Mouse (Mus musculus): ENCODE measurements around the gene Mphosph9.
"Not testable (repeated sequence)": the region's sequence is repeated elsewhere in the genome, so short reads cannot be mapped to it uniquely, and the experiment has no call there.

The Mphosph9 gene

DNA sequence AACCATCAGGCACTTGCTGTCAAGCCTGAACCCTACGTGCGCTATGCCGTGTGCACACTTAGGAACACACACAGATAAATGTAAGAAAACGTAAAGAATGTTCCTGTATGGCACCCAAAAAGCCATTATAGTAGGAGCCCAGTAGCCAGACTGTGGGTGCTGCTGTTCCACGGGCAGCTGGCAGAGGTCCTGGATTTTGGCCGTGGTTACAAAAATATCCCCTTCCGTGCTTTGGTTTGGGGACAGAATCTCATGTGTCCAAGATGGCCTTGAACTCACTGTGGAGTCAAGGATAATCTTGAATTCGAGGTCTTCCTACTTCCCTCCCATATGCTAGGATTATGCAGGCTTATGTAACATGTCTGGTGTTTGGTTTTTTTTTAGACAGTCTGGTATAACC lies 15.1 kb upstream of the Mphosph9 start:
- DNase-seq (ENCODE audit: low spot score in 2 of 2) = no peak

GRCm38 (mm10) chr5:124341753-124342339 lies 14.1 kb upstream of the Mphosph9 start:
- DNase-seq (ENCODE audit: low spot score in 2 of 2) = not testable (repeated sequence)

GRCm38 (mm10) chr5:124338791-124339190 lies 11.0 kb upstream of the Mphosph9 start:
- no peak for DNase-seq (ENCODE audit: low spot score in 2 of 2)

- no peak for DNase-seq (ENCODE audit: low spot score in 2 of 2)
These were observed 10.1 kb upstream of the Mphosph9 start for GRCm38 (mm10) chr5:124337909-124338308.

DNA sequence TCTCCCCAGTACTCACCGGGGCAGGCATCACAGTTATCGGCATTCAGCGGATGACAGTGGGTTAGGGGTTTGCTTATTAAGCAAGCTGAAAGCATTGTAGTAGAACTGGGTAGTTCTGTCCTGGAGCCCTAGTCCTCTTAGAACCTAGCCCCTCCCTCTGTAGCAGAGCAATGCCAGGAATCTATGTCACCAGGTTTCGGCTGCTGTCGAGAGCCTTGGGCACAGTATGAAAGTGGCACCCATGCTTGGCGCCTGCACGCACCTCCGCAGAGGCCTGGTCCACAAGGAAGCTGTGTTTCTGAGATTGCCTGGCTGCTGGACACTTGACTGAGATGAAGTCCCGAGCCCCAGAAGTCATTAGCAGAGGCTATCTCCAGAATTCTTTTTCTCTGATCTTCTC lies 9.3 kb upstream of the Mphosph9 start:
- no peak for DNase-seq (ENCODE audit: low spot score in 2 of 2)

- no peak for DNase-seq (ENCODE audit: low spot score in 2 of 2)
These were observed 6.6 kb upstream of the Mphosph9 start for GRCm38 (mm10) chr5:124334392-124334791.

GRCm38 (mm10) chr5:124330086-124330485 lies 2.3 kb upstream of the Mphosph9 start:
- DNase-seq (ENCODE audit: low spot score in 2 of 2) = no peak

DNA sequence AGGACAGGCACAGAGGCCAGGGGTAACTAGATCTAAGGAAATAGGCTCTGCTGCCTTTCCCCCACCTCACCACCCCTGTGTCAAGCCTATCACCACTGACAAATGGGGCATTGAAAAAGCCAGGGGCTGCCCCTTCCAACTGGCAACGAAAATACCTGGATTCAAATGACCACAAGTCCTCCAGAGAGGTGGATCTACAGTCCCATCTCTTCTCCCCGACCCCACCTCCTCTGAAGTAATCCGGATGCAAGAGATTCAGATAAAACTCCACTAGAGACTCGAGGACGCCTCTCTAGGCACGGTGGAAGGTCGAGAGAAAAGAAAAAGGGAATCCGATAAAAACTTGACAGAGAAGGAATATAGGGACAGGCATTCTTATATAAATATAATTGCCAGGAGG lies 943 bp downstream of the Mphosph9 start:
- no peak for DNase-seq (ENCODE audit: low spot score in 2 of 2)

DNA sequence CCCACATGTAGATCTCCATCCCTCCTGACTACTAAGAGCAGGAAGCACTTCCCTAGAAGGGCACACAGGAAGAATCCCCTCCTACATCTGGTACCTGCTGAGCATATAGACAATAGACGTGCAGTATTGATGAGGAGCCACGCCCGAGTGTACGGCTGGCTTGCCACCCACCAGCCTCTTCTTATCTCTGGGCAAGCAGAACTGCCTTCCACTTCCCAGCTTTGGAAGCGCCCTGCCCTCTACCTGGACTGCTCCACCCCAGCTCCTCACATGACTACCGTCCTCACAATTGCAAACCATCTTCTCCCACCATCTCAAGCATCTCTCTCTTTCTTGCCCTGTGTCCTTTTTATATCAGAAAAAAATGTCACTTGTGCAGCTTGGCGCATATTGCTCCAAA lies 10.1 kb downstream of the Mphosph9 start:
- no peak for DNase-seq (ENCODE audit: low spot score in 2 of 2)

GRCm38 (mm10) chr5:124315941-124316340 lies 11.8 kb downstream of the Mphosph9 start:
- no peak for DNase-seq (ENCODE audit: low spot score in 2 of 2)

GRCm38 (mm10) chr5:124315498-124315897 lies 12.3 kb downstream of the Mphosph9 start:
- DNase-seq (ENCODE audit: low spot score in 2 of 2) = no peak

GRCm38 (mm10) chr5:124310091-124310490 lies 17.7 kb downstream of the Mphosph9 start:
- no peak for DNase-seq (ENCODE audit: low spot score in 2 of 2)

DNA sequence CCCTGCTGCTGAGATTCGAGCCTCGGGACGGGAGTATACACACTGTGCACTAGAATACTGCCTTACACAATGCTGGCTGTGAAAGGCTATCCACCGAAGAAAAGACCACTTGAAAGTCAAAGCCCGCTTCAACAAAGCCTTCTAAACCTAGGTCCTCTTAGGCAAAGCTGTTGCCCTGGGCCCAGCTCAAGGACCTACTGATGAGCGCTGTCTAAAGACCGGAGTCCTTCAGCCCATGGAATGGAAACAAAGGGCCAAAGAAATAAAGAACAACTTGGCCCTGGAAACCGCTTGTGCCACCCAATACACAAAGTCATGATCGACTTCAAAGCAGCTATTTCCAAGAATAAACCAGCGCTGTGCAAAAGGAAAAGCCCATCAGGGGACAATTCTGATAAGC lies 18.6 kb downstream of the Mphosph9 start:
- no peak for DNase-seq (ENCODE audit: low spot score in 2 of 2)

DNA sequence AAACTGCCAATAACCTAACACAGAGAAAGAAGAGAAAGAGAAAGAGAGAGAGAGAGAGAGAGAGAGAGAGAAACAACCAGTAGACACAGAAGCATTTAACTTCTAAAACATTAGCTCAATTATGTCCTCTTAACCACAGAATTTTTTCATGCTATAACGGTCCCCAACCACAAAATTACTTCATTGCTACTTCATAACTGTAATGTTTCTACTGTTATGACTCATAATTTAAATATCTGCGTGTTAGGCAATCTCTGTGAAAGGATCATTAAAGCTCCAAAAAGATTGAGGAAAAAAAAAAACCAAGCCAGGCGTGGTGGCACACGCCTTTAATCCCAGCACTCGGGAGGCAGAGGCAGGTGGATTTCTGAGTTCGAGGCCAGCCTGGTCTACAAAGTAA lies 24.9 kb downstream of the Mphosph9 start:
- not testable (repeated sequence) for DNase-seq (ENCODE audit: low spot score in 2 of 2)

GRCm38 (mm10) chr5:124300132-124300531 lies 27.6 kb downstream of the Mphosph9 start:
- no peak for DNase-seq (ENCODE audit: low spot score in 2 of 2)

GRCm38 (mm10) chr5:124299307-124299706 lies 28.5 kb downstream of the Mphosph9 start:
- DNase-seq (ENCODE audit: low spot score in 2 of 2) = not testable (repeated sequence)

GRCm38 (mm10) chr5:124296475-124296874 lies 31.3 kb downstream of the Mphosph9 start:
- no peak for DNase-seq (ENCODE audit: low spot score in 2 of 2)

DNA sequence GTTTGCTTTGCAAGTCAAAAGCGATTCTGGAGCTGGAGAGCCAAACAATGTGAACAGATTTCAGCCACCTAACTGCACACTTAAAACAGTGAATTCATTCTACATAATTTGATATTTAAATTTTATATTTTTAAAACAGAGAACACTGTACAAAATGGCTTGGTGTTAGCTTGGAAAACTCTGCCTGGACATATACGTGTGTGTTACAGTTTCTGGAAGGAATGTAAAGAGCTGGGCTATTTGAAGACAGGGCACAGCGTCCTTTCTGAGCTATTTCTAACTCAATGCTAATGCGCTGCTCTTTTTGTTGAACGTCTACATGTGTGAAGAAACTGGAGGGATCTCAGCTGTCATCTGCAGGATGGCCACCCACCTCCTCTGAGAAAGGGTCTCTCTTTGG lies 33.8 kb downstream of the Mphosph9 start:
- no peak for DNase-seq (ENCODE audit: low spot score in 2 of 2)

DNA sequence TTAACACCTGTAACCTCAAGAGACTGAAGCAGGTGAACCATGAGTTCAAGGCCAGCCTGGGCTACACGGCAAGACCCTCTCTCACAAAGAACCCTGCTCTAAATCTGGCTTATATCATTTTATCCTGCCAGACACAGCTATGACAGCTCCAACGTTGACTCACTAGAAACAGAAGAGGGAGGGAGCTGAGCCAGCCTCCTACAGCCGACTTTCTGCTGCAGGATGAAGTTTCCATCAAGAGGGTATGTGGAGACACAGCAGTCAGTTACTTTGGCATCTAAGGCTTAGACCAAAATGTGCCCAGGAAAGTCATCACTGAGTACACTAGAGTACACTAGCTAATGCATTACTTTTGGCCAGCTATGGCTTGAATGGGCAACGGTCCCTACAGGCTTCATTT lies 37.6 kb downstream of the Mphosph9 start:
- DNase-seq (ENCODE audit: low spot score in 2 of 2) = no peak

DNA sequence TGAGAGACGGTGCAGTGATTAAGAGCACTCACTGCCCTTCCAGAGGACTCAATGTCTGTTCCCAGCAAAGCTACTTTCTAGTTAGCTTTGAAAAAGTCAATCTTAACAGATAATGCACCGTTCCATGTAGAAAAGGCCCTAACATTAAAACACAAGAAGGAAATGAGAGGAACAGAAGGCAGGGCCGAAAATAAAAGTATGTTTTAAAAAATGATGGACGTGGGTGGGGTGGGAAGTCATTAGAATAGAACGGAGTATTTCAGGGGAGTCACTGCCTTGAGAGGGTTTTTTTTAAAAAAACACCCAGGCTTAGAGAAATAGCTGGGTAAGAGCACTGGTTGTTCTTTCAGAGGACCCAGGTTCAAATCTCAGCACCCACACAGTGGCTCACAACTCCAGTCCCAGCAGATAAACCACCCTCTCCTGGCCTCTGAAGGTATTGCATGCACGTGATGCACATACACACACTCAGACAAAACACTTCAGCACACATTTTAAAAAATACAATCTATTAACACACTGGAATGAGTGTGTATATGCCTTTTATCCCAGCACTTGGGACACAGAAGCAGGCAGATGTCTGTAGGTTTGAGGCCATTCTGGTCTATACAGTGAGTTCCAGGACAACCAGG lies 40.0 kb downstream of the Mphosph9 start:
- no peak for DNase-seq (ENCODE audit: low spot score in 2 of 2)

DNA sequence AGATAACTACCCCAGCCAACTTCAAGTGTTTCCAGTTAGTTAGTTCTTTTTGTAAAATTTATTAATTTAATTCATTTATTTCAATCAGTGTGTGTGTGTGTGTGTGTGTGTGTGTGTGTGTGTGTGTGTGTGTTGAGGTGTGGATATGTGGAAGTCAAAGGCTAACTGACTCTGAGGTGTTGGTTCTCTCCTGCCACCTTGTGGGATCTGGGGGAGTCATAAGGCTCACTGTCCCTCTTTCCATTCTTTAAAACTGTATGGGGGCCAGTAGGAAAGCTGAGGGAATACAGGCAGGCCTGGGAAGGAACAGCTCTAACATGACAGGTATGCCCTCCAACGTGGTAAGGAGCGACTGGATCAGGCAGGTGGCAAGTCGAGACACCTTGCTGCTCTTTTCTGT lies 43.4 kb downstream of the Mphosph9 start:
- no peak for DNase-seq (ENCODE audit: low spot score in 2 of 2)

DNA sequence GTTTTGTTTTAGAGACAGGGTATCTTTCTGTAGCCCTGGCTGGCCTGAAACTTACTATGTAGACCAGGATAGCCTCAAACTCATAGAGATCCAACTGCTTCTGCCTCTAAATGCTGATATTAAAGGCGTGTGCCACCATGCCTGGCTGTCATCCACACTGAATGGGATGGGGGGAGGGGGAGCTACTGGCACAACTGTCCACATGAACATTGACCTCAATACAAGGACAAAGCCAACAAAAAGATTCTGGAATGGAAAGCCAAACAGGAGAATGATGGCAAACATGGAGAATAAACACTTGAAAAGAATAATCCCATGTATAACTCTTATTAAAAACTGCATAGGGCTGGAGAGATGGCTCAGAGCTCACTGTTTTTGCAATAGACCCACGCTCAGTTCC lies 44.9 kb downstream of the Mphosph9 start:
- DNase-seq (ENCODE audit: low spot score in 2 of 2) = no peak

DNA sequence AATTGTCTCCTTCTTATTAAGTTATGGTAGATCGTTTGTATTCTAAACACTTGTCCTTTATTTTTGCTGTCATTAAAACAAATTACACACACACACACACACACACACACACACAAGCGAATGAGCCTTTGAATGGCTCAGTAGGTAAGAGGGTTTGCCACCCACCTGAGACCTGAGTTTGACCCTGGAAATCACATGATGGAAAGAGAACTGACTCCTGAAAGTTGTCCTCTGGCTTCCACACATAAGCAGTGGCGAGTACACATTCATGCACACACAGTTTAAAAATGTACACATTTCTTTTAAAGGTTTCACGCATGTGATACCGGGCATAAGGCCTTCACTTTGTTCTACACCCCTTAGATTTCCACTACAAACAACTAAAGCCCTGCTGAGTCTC lies 57.5 kb downstream of the Mphosph9 start:
- no peak for DNase-seq (ENCODE audit: low spot score in 2 of 2)

- no peak for DNase-seq (ENCODE audit: low spot score in 2 of 2)
These were observed 58.1 kb downstream of the Mphosph9 start for GRCm38 (mm10) chr5:124269661-124270060.

All from urinary bladder, postnatal 4 days (tissue).